Mouse (Mus musculus) frontal cortex, adult (tissue): ENCODE data around the gene Lfng.

ENCODE experiments used
- ATAC-seq: cut with Nextera tagmentation; 2 replicates; pipeline ENCODE4 v1.9.2; 2017; ENCODE audit warnings: mild to moderate bottlenecking, moderate library complexity, mixed read lengths; ENCODE audit not compliant: low TSS enrichment

Gene Lfng

GRCm38 (mm10) chr5:140639871-140640270, 32.8 kb downstream of the Lfng start:
- ATAC-seq, result peak; percentile 8; the same call in 1 of the 2 replicates

- ATAC-seq, result no peak
Measured at GRCm38 (mm10) chr5:140640812-140641211, 33.7 kb downstream of the Lfng start.

GRCm38 (mm10) chr5:140641254-140641928, 34.3 kb downstream of the Lfng start:
- ATAC-seq, result no peak

- no peak for ATAC-seq
Measured at GRCm38 (mm10) chr5:140642076-140642475, 35.0 kb downstream of the Lfng start.

GRCm38 (mm10) chr5:140644263-140644662, 37.1 kb downstream of the Lfng start:
- ATAC-seq, result no peak

- no peak for ATAC-seq
Measured at GRCm38 (mm10) chr5:140644702-140645201, 37.6 kb downstream of the Lfng start.

- ATAC-seq, result no peak
Measured at GRCm38 (mm10) chr5:140645454-140645853, 38.3 kb downstream of the Lfng start.

- ATAC-seq, result no peak
Measured at GRCm38 (mm10) chr5:140646171-140646570, 39.1 kb downstream of the Lfng start.

- peak; percentile 50 for ATAC-seq
Measured at GRCm38 (mm10) chr5:140647031-140647760, 40.1 kb downstream of the Lfng start.

GRCm38 (mm10) chr5:140647821-140648518, 40.9 kb downstream of the Lfng start:
- no peak for ATAC-seq

GRCm38 (mm10) chr5:140648519-140649100, 41.5 kb downstream of the Lfng start, which contains the start of gene Ttyh3:
Gene Ttyh3, minus strand, starts transcription at chr5:140649031.
- no peak for ATAC-seq

- ATAC-seq, result peak; percentile 59
Measured at GRCm38 (mm10) chr5:140649101-140649667, 42.1 kb downstream of the Lfng start.

- no peak for ATAC-seq
Measured at GRCm38 (mm10) chr5:140649881-140650414, 42.8 kb downstream of the Lfng start.

- no peak for ATAC-seq
Measured at GRCm38 (mm10) chr5:140651231-140651630, 44.1 kb downstream of the Lfng start.

GRCm38 (mm10) chr5:140652587-140652986, 45.5 kb downstream of the Lfng start:
- no peak for ATAC-seq

GRCm38 (mm10) chr5:140654096-140654845, 47.2 kb downstream of the Lfng start:
- ATAC-seq, result no peak

- ATAC-seq, result peak; percentile 50
Measured at GRCm38 (mm10) chr5:140659607-140660272, 52.6 kb downstream of the Lfng start.

- ATAC-seq, result no peak
Measured at GRCm38 (mm10) chr5:140660398-140660797, 53.3 kb downstream of the Lfng start.

- no peak for ATAC-seq
Measured at GRCm38 (mm10) chr5:140661427-140661826, 54.3 kb downstream of the Lfng start.
